Mouse (Mus musculus) forebrain, postnatal 0 days (tissue): ENCODE measurements around the gene Mpped1. TPM values are rescaled to one million over a fixed set of nuclear protein-coding genes. Genes with fewer than 3 reads are reported as not detected.

Experiments used
- ATAC-seq: fragments of 200-750 bp; cut with Nextera tagmentation; 2 replicates; pipeline ENCODE4 v1.8.0; 2017; ENCODE audit warnings: mild to moderate bottlenecking, moderate library complexity
- DNase-seq: peaks from one replicate; pipeline ENCODE4 v3.0.0-alpha.2; 2015
- H3K27ac ChIP-seq: fragments of 300-500 bp; sonication (generic); 2 replicates; pipeline ENCODE4 v1.5.1; 2014; ENCODE audit warnings: low read depth, mild to moderate bottlenecking, antibody characterized with exemption, low read length, moderate library complexity, mixed read lengths
- H3K27me3 ChIP-seq: fragments of 300-500 bp; sonication (generic); 2 replicates; pipeline ENCODE4 v1.6.1; 2014; ENCODE audit warnings: mild to moderate bottlenecking, low read length, mixed read lengths; ENCODE audit not compliant: insufficient read depth
- H3K36me3 ChIP-seq: fragments of 300-500 bp; sonication (generic); 2 replicates; pipeline ENCODE4 v1.6.1; 2014; ENCODE audit warnings: mild to moderate bottlenecking, moderate library complexity; ENCODE audit not compliant: insufficient read depth
- H3K4me1 ChIP-seq: fragments of 300-500 bp; sonication (generic); 2 replicates; pipeline ENCODE4 v1.6.1; 2014; ENCODE audit warnings: antibody characterized with exemption; ENCODE audit not compliant: insufficient read depth
- H3K4me2 ChIP-seq: fragments of 300-500 bp; sonication (generic); 2 replicates; pipeline ENCODE4 v1.6.1; 2014; ENCODE audit warnings: low read depth, mild to moderate bottlenecking, moderate library complexity
- H3K4me3 ChIP-seq: fragments of 300-500 bp; sonication (generic); 2 replicates; pipeline ENCODE4 v1.5.1; 2014; ENCODE audit warnings: low read depth, low read length, mixed read lengths
- H3K9ac ChIP-seq: fragments of 300-500 bp; sonication (generic); 2 replicates; pipeline ENCODE4 v1.6.1; 2014; ENCODE audit warnings: mild to moderate bottlenecking
- H3K9me3 ChIP-seq: fragments of 300-500 bp; sonication (generic); 2 replicates; pipeline ENCODE4 v1.6.1; 2016; ENCODE audit warnings: low read length
- CTCF ChIP-seq: sonication (generic); IDR thresholded peaks from 2 replicates; pipeline ENCODE4 v1.5.1; 2016; ENCODE audit warnings: antibody characterized with exemption, control low read depth, low read depth
- WGBS: fragments of 180-500 bp; shearing (Covaris S2); extraction: QIAGEN DNeasy Blood & Tissue Kit; methylation state at CpG from one replicate; pipeline ENCODE4 v1.1.7; 2014; 5-methylcytosine and 5-hydroxymethylcytosine counted together
- polyA plus RNA-seq: library from polyadenylated mRNA; unstranded; fragments of >200 nt; fragmentation: Nextera tagmentation; extraction: Ambion mirVana; gene quantifications from 2 replicates; pipeline ENCODE4 v1.2.1, GENCODE M21; 2015
- total RNA-seq: library from RNA; depleted of rRNA; stranded (reverse); fragments of >200 nt; gene quantifications from 2 replicates; pipeline ENCODE4 v1.2.3, GENCODE M21; 2014

Mpped1 gene
- total and polyA plus RNA-seq, 2 experiments from 2014 or later = 227 to 352 TPM

GRCm38 (mm10) chr15:83758958-83759357 is 20.3 kb upstream of the Mpped1 start:
- H3K27me3 ChIP-seq = no peaks in the 10 kb centered on the region
- no peaks in the 10 kb centered on the region for H3K9me3 ChIP-seq
- H3K36me3 ChIP-seq = no peaks in the 10 kb centered on the region
- H3K4me2 ChIP-seq = no peak overlapping the region
- H3K27ac ChIP-seq = no peak overlapping the region
- WGBS = 13% methylated on average over 4 of the region's 4 CpGs
- H3K4me1 ChIP-seq = no peaks in the 10 kb centered on the region
- H3K9ac ChIP-seq = no peak overlapping the region
- TF ChIP-seq CTCF = peak; percentile 81
- no peak overlapping the region for H3K4me3 ChIP-seq
- no peak for ATAC-seq
- peak; percentile 35 for DNase-seq

GRCm38 (mm10) chr15:83760683-83761082 is 18.6 kb upstream of the Mpped1 start:
- DNase-seq = peak; percentile 83
- ATAC-seq = peak; percentile 76
- no peaks in the 10 kb centered on the region for H3K9me3 ChIP-seq
- no peak overlapping the region for H3K4me3 ChIP-seq
- 6% methylated on average over 10 of the region's 10 CpGs for WGBS
- peak; percentile 94 for TF ChIP-seq CTCF
- H3K27ac ChIP-seq = no peak overlapping the region
- H3K27me3 ChIP-seq = no peaks in the 10 kb centered on the region
- no peak overlapping the region for H3K4me2 ChIP-seq
- no peaks in the 10 kb centered on the region for H3K36me3 ChIP-seq
- H3K4me1 ChIP-seq = no peaks in the 10 kb centered on the region
- H3K9ac ChIP-seq = no peak overlapping the region

GRCm38 (mm10) chr15:83761512-83761911 is 17.8 kb upstream of the Mpped1 start:
- 78% methylated on average over 13 of the region's 13 CpGs for WGBS
- H3K27me3 ChIP-seq = no peaks in the 10 kb centered on the region
- no peak overlapping the region for H3K4me3 ChIP-seq
- H3K36me3 ChIP-seq = no peaks in the 10 kb centered on the region
- TF ChIP-seq CTCF = no peak
- no peaks in the 10 kb centered on the region for H3K9me3 ChIP-seq
- H3K27ac ChIP-seq = peak overlapping the region; percentile 15; the same call in 1 of the 2 replicates
- no peaks in the 10 kb centered on the region for H3K4me1 ChIP-seq
- no peak overlapping the region for H3K4me2 ChIP-seq
- ATAC-seq (no peak), DNase-seq (peak; percentile 32)
- peak overlapping the region; percentile 14; the same call in 1 of the 2 replicates for H3K9ac ChIP-seq

- H3K27ac ChIP-seq = no peak overlapping the region
- WGBS = 15% methylated on average over 6 of the region's 6 CpGs
- TF ChIP-seq CTCF = no peak
Observed at GRCm38 (mm10) chr15:83765388-83766029, 13.8 kb upstream of the Mpped1 start.

GRCm38 (mm10) chr15:83771346-83772053 is 7.8 kb upstream of the Mpped1 start:
- DNase-seq = peak; percentile 79
- peak; percentile 80 for ATAC-seq
- peaks cover 19% of the 10 kb centered on the region for H3K4me1 ChIP-seq
- WGBS = 50% methylated on average over 8 of the region's 8 CpGs
- H3K36me3 ChIP-seq = no peaks in the 10 kb centered on the region; the same call in 1 of the 2 replicates
- peak overlapping the region; percentile 52; the same call in 1 of the 2 replicates for H3K27ac ChIP-seq
- TF ChIP-seq CTCF = no peak
- H3K9me3 ChIP-seq = no peaks in the 10 kb centered on the region
- no peak overlapping the region for H3K4me3 ChIP-seq
- H3K27me3 ChIP-seq = no peaks in the 10 kb centered on the region
- no peak overlapping the region for H3K9ac ChIP-seq
- H3K4me2 ChIP-seq = no peak overlapping the region

More at GRCm38 (mm10) chr15:83765388-83766029, 13.8 kb upstream of the Mpped1 start:
- ATAC-seq (0 out of 2 replicates have a peak, but pooled peaks have one; percentile 49), DNase-seq (no peak)
- H3K9me3 ChIP-seq = no peaks in the 10 kb centered on the region
- no peaks in the 10 kb centered on the region for H3K27me3 ChIP-seq
- no peaks in the 10 kb centered on the region; the same call in 1 of the 2 replicates for H3K36me3 ChIP-seq
- H3K4me1 ChIP-seq = no peaks in the 10 kb centered on the region
- no peak overlapping the region for H3K9ac ChIP-seq
- H3K4me2 ChIP-seq = no peak overlapping the region
- H3K4me3 ChIP-seq = no peak overlapping the region

GRCm38 (mm10) chr15:83772460-83772859 is 6.8 kb upstream of the Mpped1 start:
- Histone ChIP-seq H3K27me3 (no peaks in the 10 kb centered on the region), H3K4me3 (no peak overlapping the region), H3K9me3 (no peaks in the 10 kb centered on the region), H3K27ac (no peak overlapping the region), H3K36me3 (no peaks in the 10 kb centered on the region; the same call in 1 of the 2 replicates), H3K4me1 (peaks cover 19% of the 10 kb centered on the region), H3K9ac (no peak overlapping the region), H3K4me2 (no peak overlapping the region)
- 37% methylated on average over 5 of the region's 5 CpGs for WGBS
- DNase-seq (no peak), ATAC-seq (peak; percentile 21)
- no peak for TF ChIP-seq CTCF

- no peak overlapping the region for H3K27ac ChIP-seq
- H3K36me3 ChIP-seq = no peaks in the 10 kb centered on the region
- H3K4me3 ChIP-seq = no peak overlapping the region
- no peaks in the 10 kb centered on the region for H3K9me3 ChIP-seq
- no peak overlapping the region for H3K9ac ChIP-seq
- TF ChIP-seq CTCF = no peak
- peaks cover 19% of the 10 kb centered on the region for H3K4me1 ChIP-seq
- peak; percentile 38 for ATAC-seq
- 62% methylated on average over 4 of the region's 4 CpGs for WGBS
- no peak for DNase-seq
- H3K4me2 ChIP-seq = no peak overlapping the region
- H3K27me3 ChIP-seq = no peaks in the 10 kb centered on the region
Observed at GRCm38 (mm10) chr15:83772953-83773352, 6.3 kb upstream of the Mpped1 start.
